Mouse (Mus musculus) embryonic facial prominence, embryonic 11.5 days (tissue): ENCODE measurements around the gene Lgi4. TPM values are rescaled to one million over a fixed set of nuclear protein-coding genes. Genes with fewer than 3 reads are reported as not detected.

Source experiments
- ATAC-seq: fragments of 200-750 bp; cut with Nextera tagmentation; replicated peaks from 2 replicates; pipeline ENCODE4 v1.8.0; 2017; ENCODE audit warnings: low read depth; ENCODE audit not compliant: insufficient number of reproducible peaks, low FRiP score, low TSS enrichment
- DNase-seq: peaks from one replicate; pipeline ENCODE4 v3.0.0-alpha.2; 2015; ENCODE audit warnings: low spot score
- H3K27ac ChIP-seq: fragments of 300-500 bp; sonication (generic); replicated peaks from 2 replicates; pipeline ENCODE4 v1.5.1; 2014; ENCODE audit warnings: mild to moderate bottlenecking, low read depth, low read length, control low read depth
- H3K27me3 ChIP-seq: fragments of 300-500 bp; sonication (generic); 2 replicates; pipeline ENCODE4 v1.6.1; 2014; ENCODE audit warnings: mild to moderate bottlenecking, low read length, moderate library complexity, mixed read lengths; ENCODE audit not compliant: control insufficient read depth, insufficient read depth
- H3K36me3 ChIP-seq: fragments of 300-500 bp; sonication (generic); replicated peaks from 2 replicates; pipeline ENCODE4 v1.6.1; 2014; ENCODE audit warnings: low read depth, mild to moderate bottlenecking, low read length, moderate library complexity, mixed read lengths; ENCODE audit not compliant: control insufficient read depth, insufficient read depth
- H3K4me1 ChIP-seq: fragments of 300-500 bp; sonication (generic); 2 replicates; pipeline ENCODE4 v1.6.1; 2014; ENCODE audit warnings: low read length, mixed read lengths; ENCODE audit not compliant: control insufficient read depth, insufficient read depth
- H3K4me2 ChIP-seq: fragments of 300-500 bp; sonication (generic); 2 replicates; pipeline ENCODE4 v1.6.1; 2014; ENCODE audit warnings: low read depth, mild to moderate bottlenecking, control low read depth, low read length, moderate library complexity
- H3K4me3 ChIP-seq: fragments of 300-500 bp; sonication (generic); 2 replicates; pipeline ENCODE4 v1.5.1; 2014; ENCODE audit warnings: low read depth, low read length, control low read depth
- H3K9ac ChIP-seq: fragments of 300-500 bp; sonication (generic); replicated peaks from 2 replicates; pipeline ENCODE4 v1.6.1; 2014; ENCODE audit warnings: mild to moderate bottlenecking, control low read depth, low read length
- H3K9me3 ChIP-seq: fragments of 300-500 bp; sonication (generic); replicated peaks from 2 replicates; pipeline ENCODE4 v1.6.1; 2016; ENCODE audit warnings: mild to moderate bottlenecking, low read length, inconsistent platforms, mixed read lengths; ENCODE audit not compliant: control insufficient read depth
- WGBS: fragments of 180-500 bp; shearing (Covaris S2); extraction: QIAGEN DNeasy Blood & Tissue Kit; methylation state at CpG from one replicate; pipeline ENCODE4 v1.1.7; 2014; 5-methylcytosine and 5-hydroxymethylcytosine counted together
- polyA plus RNA-seq: library from polyadenylated mRNA; unstranded; fragments of >200 nt; fragmentation: Nextera tagmentation; extraction: Ambion mirVana; gene quantifications from 2 replicates; pipeline ENCODE4 v1.2.1, GENCODE M21; 2014

Lgi4 gene
- polyA plus RNA-seq, 1 experiment from 2014 or later, result 1.2 TPM

DNA sequence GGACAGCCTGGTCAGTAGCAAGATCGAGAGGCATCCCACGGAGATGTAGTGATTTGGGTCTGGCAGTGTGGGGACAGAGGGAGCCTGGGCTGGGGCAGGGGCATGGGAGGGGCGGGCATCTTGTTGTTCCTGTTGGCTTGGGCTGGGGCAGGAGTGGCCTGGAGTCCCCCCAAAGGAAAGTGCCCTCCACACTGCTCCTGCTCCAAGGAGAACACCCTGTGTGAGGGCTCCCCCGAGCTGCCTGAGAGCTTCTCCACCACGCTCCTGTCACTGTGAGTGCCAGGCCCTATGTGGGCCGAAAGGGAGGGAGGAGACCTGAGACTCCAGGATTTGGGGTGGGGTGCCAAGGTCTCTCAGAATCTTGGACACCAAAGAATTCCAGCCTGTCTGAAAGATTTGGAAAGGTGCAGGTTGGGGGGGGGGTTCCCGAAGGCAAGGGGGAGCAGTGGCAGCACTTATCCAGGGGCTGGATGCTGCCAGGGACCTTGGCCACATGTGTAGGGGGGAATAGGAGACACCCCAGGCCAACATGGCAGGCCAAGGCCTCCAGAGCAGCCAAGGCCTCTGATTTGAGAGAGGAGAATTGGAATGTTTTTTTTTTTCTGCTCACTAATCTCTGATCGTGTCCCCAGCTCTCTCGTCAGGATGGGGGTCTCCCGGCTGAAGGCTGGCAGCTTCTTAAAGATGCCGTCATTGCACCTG is 928 bp downstream of the Lgi4 start:
- Histone ChIP-seq H3K9ac (no peak overlapping the region), H3K36me3 (no peaks in the 10 kb centered on the region), H3K4me3 (no peak overlapping the region), H3K9me3 (no peaks in the 10 kb centered on the region), H3K27ac (no peak overlapping the region), H3K4me1 (peaks cover 4% of the 10 kb centered on the region; the same call in 1 of the 2 replicates), H3K4me2 (no peak overlapping the region; the same call in 1 of the 2 replicates), H3K27me3 (no peaks in the 10 kb centered on the region)
- 65% methylated on average over 11 of the region's 11 CpGs for WGBS
- ATAC-seq, result no peak
- no peak for DNase-seq

DNA sequence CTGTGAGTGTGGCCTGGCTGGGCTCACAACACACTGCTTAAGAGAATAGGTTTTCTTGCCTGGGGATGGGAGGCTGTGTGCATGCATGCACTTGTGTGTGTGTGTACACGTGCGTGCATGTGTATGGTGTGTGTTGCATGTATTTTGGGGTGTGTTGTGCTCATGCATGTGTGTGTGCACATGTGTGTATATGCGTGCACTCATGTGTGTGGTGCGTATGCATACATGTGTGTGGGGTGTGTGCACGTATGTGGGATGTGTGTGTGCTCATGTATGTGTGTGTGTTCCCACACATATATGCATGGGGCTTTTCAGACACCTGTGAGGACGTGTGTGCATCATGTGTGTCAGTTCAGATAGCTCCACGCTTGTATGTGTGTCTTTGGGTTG is 1.5 kb downstream of the Lgi4 start:
- Histone ChIP-seq H3K27me3 (no peaks in the 10 kb centered on the region), H3K9ac (no peak overlapping the region), H3K4me1 (no peaks in the 10 kb centered on the region), H3K9me3 (no peaks in the 10 kb centered on the region), H3K27ac (no peak overlapping the region), H3K36me3 (no peaks in the 10 kb centered on the region), H3K4me2 (no peak overlapping the region; the same call in 1 of the 2 replicates), H3K4me3 (no peak overlapping the region)
- ATAC-seq, result no peak
- WGBS, result 94% methylated on average over 7 of the region's 7 CpGs
- DNase-seq, result no peak

DNA sequence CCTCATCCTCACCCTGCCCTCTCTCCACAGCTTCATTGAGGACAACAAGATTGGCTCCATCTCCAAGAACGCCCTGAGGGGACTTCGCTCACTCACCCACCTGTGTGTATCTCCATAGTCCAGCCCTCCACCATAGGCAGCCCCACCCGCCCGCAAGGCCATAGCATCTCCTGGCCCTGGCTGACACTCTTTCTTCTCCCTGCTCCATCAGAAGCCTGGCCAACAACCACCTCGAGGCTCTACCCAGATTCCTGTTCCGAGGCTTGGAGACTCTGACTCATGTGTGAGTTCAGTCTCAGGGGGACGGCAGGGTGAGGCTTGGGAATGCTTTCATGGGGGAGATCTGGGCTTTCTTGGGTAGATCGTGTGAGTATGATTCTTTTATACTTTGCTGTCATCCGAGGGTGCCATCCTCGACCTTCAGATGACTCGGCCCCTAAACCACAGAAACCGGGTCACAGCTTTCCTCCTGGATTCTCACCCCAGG is 4.0 kb downstream of the Lgi4 start:
- H3K27me3 ChIP-seq, result no peaks in the 10 kb centered on the region
- no peak overlapping the region for H3K9ac ChIP-seq
- ATAC-seq, result no peak
- WGBS, result 84% methylated on average over 12 of the region's 12 CpGs
- no peak overlapping the region for H3K27ac ChIP-seq
- H3K4me2 ChIP-seq, result no peak overlapping the region
- H3K4me1 ChIP-seq, result no peaks in the 10 kb centered on the region
- no peak for DNase-seq
- H3K4me3 ChIP-seq, result no peak overlapping the region
- H3K36me3 ChIP-seq, result no peaks in the 10 kb centered on the region
- no peaks in the 10 kb centered on the region for H3K9me3 ChIP-seq

DNA sequence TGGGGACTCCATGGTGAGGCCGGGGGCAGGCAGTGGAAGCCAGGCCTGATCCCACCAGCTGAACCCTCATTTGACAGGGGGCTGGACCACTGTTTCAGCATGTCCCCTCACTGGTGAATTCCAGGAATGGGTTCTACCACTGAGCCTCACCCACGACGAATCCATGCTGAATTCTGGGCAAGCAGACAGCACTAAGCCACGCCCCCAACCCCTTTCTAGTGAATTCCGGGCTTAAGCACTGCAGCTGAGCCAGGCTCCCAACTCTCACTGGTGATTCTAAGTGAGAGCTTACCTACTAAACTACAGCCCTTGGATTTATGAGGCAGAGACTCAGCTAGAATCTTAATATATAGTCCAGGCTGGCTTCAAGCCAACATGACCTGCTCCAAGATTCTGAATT is 8.7 kb downstream of the Lgi4 start:
- DNase-seq (no peak), ATAC-seq (no peak)
- H3K9me3 ChIP-seq, result no peaks in the 10 kb centered on the region
- 45% methylated on average over 5 of the region's 5 CpGs for whole genome bisulfite sequencing
- no peaks in the 10 kb centered on the region for H3K4me1 ChIP-seq
- H3K27ac ChIP-seq, result no peak overlapping the region
- no peak overlapping the region for H3K9ac ChIP-seq
- H3K4me3 ChIP-seq, result no peak overlapping the region
- H3K36me3 ChIP-seq, result no peaks in the 10 kb centered on the region
- H3K27me3 ChIP-seq, result no peaks in the 10 kb centered on the region
- no peak overlapping the region for H3K4me2 ChIP-seq

DNA sequence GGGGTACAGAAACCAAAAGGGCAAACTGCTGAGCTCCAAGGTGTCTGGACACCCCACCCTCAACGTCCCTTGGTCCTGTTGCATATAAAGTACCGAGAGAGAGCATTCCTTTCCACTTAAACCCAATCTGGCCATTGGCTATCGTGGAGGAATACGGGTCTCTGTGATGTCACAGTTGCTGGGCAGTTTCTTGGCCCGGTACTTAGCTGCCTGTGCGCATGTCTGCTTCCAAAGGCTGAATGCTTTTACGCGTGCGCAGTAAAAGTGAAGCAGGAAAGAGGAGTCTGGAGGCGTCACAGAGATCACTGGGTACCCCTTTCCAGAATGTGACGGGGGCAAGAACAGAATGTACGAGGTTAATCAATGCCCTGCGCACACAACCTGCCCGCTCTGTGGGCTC is 10.3 kb downstream of the Lgi4 start:
- Histone ChIP-seq H3K4me3 (no peak overlapping the region), H3K4me2 (no peak overlapping the region)
- 86% methylated on average over 14 of the region's 14 CpGs for WGBS

DNA sequence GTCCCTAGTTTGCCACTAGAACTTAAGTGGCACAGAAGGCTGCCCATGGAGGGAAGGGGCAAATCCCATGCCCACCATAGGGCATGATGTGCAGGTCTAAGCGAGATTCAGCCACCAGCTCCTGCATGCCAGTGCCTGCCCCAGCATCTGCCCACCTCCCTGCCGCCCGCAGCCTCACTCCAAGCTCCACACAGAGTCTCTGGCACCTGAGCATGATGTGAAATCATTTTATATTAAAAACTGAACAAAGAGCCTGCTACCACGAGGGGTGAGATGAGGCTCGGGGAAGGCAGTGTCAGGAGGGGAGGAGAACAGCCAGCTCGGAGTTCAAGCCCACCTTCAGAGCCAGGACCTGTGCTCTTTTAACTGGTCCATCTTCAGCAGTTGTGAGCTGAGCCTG is 11.2 kb downstream of the Lgi4 start:
- 80% methylated on average over 6 of the region's 6 CpGs for WGBS
- Histone ChIP-seq H3K36me3 (no peaks in the 10 kb centered on the region), H3K9ac (no peak overlapping the region), H3K4me2 (no peak overlapping the region), H3K9me3 (no peaks in the 10 kb centered on the region), H3K4me1 (no peaks in the 10 kb centered on the region), H3K27me3 (no peaks in the 10 kb centered on the region), H3K27ac (no peak overlapping the region), H3K4me3 (no peak overlapping the region)
- DNase-seq, result no peak
- ATAC-seq, result no peak

More for the DNA sequence above, 10.3 kb downstream of the Lgi4 start:
- no peaks in the 10 kb centered on the region for H3K9me3 ChIP-seq
- no peak overlapping the region for H3K9ac ChIP-seq
- H3K27me3 ChIP-seq, result no peaks in the 10 kb centered on the region
- H3K4me1 ChIP-seq, result no peaks in the 10 kb centered on the region
- no peaks in the 10 kb centered on the region for H3K36me3 ChIP-seq
- no peak for ATAC-seq
- H3K27ac ChIP-seq, result no peak overlapping the region
- no peak for DNase-seq

DNA sequence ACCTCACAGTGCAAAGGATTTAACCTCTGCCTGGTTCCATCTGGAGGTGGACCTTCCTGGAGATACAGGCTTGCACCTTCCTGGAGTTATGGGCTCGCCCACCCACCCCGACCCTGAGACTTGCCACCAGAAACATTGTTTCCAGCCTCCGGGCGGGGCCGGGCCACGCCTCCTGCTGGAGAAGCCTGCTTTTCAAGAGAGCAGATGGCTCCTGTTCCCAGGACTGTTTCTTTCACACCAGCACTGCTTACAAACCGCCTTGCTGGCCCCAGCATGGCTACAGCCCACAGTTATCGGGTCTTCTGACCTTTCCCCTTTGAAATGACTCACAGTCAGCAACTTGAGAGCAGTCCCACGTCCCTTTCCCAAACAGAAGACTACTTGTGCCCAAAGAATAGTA is 13.2 kb downstream of the Lgi4 start:
- WGBS, result 54% methylated on average over 9 of the region's 9 CpGs
- H3K4me1 ChIP-seq, result no peaks in the 10 kb centered on the region
- H3K36me3 ChIP-seq, result no peaks in the 10 kb centered on the region
- no peaks in the 10 kb centered on the region for H3K9me3 ChIP-seq
- no peak overlapping the region for H3K4me3 ChIP-seq
- no peaks in the 10 kb centered on the region for H3K27me3 ChIP-seq
- H3K4me2 ChIP-seq, result no peak overlapping the region
- ATAC-seq (no peak), DNase-seq (no peak)
- H3K9ac ChIP-seq, result no peak overlapping the region
- no peak overlapping the region for H3K27ac ChIP-seq

DNA sequence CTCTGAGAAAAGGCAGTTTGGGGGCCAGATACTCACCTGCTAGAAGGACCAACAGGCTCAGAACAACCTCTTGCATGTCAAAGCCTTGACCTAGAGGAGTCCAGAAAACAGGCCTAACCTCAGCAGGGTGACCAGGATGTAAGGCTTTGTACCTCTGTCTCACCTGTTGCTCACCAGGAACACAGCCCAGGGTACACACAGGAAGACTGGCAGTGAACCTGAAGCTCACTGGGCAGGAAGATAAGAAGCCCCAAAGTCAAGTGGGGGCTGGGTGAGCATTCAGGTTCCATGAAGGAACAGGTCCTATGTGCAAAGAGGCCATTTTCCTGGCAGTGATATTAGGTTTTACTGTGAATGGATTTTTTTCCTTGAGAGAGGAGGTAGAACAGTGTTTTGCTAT is 14.4 kb downstream of the Lgi4 start:
- Histone ChIP-seq H3K9me3 (no peaks in the 10 kb centered on the region), H3K27me3 (no peaks in the 10 kb centered on the region), H3K4me3 (no peak overlapping the region), H3K27ac (no peak overlapping the region), H3K36me3 (no peaks in the 10 kb centered on the region), H3K4me2 (no peak overlapping the region), H3K9ac (no peak overlapping the region), H3K4me1 (no peaks in the 10 kb centered on the region)
- ATAC-seq (no peak), DNase-seq (no peak)
